Mouse (Mus musculus): ENCODE data around the gene Nampt. TPM values are rescaled to one million over a fixed set of nuclear protein-coding genes. Genes with fewer than 3 reads are reported as not detected.
"Not testable (repeated sequence)": the region's sequence is repeated elsewhere in the genome, so short reads cannot be mapped to it uniquely, and the experiment has no call there.

The Nampt gene
- total RNA-seq, 2 experiments from 2014 or later: 34.0 to 37.1 TPM

DNA sequence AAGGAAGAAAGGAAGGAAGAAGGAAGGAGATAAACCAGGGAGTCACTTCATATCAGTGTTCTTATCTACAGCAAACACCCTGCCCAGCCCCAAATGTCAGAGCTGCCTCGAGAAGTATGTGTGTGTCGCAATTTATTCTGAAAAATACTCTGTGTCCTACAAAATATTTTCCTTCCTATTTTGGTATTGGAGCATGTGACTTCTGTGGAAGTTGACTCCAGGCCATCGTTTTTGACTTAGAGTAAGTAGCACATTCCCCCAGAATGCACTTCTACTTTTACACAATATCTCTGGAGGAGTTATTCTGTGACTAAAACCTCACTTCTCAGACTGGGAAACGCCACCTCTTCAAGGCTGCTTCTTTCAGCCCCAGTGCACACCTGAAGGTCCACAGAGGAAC, 71.1 kb downstream of the Nampt start:
- intact Hi-C loops (cut with DNase I): no loop called here
- no peak for DNase-seq (ENCODE audit: low spot score in 2 of 2)

GRCm38 (mm10) chr12:32891271-32891670, 71.9 kb downstream of the Nampt start:
- DNase-seq (ENCODE audit: low spot score in 2 of 2); intact Hi-C loops (cut with DNase I): not testable (repeated sequence)

- intact Hi-C loops (cut with DNase I): no loop called here
- DNase-seq (ENCODE audit: low spot score in 2 of 2): no peak
Observed at GRCm38 (mm10) chr12:32893212-32893611, 73.9 kb downstream of the Nampt start.

DNA sequence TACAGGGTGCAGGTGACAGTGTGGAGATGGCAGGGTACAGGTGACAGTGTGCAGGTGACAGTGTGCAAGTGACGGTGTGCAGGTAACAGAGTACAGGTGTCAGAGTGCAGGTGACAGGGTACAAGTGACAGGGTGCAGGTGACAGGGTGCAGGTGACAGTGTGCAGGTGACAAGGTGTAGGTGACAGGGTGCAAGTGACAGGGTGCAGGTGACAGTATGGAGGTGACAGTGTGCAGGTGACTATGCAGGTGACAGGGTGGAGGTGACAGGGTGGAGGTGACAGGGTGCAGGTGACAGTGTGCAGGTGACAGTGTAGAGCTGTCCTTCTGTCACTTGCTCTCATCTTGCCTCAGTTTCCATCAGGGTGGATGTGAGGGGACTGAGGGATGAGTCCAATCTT, 76.5 kb downstream of the Nampt start:
- no peak for DNase-seq (ENCODE audit: low spot score in 2 of 2)
- intact Hi-C loops (cut with DNase I): loop anchor here (1.0 to 5.0 kb wide), 3 partner anchors 74 to 603 kb away; no protein-coding TSS in a partner anchor

GRCm38 (mm10) chr12:32896496-32896895, 77.2 kb downstream of the Nampt start:
- intact Hi-C loops (cut with DNase I): loop anchor here (1.0 to 5.0 kb wide), 3 partner anchors 74 to 604 kb away; no protein-coding TSS in a partner anchor
- DNase-seq (ENCODE audit: low spot score in 2 of 2): peak; percentile 42 to 64

- peak; percentile 87 to 92 for DNase-seq (ENCODE audit: low spot score in 2 of 2)
- intact Hi-C loops (cut with DNase I): loop anchor here (2.0 to 5.0 kb wide), 2 partner anchors 75 to 605 kb away; no protein-coding TSS in a partner anchor
Observed at GRCm38 (mm10) chr12:32897199-32898120, 78.1 kb downstream of the Nampt start.

GRCm38 (mm10) chr12:32901005-32901404, 81.7 kb downstream of the Nampt start:
- DNase-seq (ENCODE audit: low spot score in 2 of 2): no peak
- intact Hi-C loops (cut with DNase I): no loop called here

Other genes starting within 250 kb of the Nampt start
- gene Sypl, start 134.3 kb downstream of the Nampt start, total RNA-seq (2021): 10 to 100 TPM; 31.7 to 34.7 TPM

Data from left cerebral cortex, postnatal 14 days (tissue).